Mouse (Mus musculus): ENCODE measurements around the gene Dpm3.

- TF ChIP-seq CTCF (conservative IDR thresholded peaks at IDR 0.05; ENCODE audit: low read length) (no peak), POU5F1 (IDR thresholded peaks at IDR 0.05; ENCODE audit: borderline replicate concordance, low read length) (no peak), NANOG (IDR thresholded peaks at IDR 0.05; ENCODE audit: borderline replicate concordance, low read length) (no peak)
These were observed 35.0 kb downstream of the Dpm3 start for GRCm38 (mm10) chr3:89294195-89294594.
